Mouse (Mus musculus): ENCODE measurements at regions not wholly inside any gene's neighbourhood (a gene's known extent, or its start where the extent isn't known, plus 50 kb on each side); places are given as distances from the start of the nearest gene placed in this dataset.

DNA sequence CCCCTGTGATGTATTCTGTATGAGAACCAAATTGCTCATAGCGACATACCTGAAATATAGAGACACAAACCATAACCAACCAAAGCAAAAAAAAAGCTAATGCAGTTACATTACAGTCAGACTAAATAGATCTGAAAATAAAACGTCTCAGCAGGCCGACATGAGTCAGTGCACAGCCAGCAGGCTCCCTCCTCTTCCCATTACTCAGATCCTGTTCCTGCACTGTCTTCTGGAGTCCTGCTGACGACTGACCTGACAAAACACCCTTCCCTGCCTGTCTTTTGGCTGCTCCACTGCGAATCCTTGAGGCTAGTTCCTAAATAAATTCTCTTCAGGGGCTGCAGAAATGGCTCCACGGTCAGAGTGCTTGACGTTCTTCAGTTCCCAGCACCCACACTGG, 61.3 kb upstream of the 1600014C23Rik start:
- no peak for DNase-seq (ENCODE audit: low read depth, low spot score)

DNA sequence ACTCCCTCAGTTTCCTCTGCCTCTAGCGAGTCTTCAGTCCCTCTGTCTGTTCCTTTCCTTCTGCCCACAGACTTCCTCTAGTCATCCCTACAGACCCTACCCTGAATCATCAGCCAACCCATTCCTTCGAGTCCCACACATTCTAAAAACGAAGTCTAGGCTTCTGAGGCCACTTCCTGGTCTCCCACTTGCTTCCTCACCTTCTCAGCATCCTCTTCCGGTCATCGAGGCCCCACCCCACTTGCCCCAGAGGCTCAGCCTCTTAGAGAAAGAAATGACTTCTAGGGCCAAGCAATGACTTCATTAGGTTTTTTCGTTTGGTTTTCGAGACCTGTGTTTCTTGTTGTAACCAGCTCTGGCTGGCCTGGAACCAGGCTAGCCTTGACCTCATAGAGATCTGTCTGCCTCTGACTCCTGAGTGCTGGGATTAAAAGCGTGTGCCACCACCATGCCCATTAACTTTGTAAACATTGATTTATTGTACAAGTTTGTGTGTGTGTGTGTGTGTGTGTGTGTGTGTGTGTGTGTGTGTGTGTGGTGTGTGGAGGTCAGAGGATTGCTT, 57.4 kb upstream of the 1600014C23Rik start:
- no peak for DNase-seq (ENCODE audit: low read depth, low spot score)

DNA sequence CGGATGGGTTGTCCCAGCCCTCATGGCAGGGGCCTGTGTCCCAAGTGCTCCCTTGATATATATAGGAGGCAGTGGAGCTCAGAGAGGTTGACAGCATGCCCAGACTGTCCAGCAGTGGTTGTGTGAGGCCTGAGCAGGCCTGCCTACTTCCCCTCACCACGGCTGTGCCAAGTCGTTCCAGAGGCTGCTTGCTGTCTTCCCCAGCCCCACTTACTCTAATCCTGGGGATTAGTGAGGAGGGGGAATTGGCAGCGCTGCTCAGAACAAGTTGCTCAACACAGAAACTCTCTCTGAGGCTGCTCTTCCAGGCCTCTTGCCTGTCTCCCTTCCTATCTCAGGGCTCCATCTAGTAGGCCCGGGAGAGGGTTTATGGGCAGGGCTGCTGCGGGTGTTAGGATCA, 56.1 kb upstream of the 1600014C23Rik start:
- no peak for DNase-seq (ENCODE audit: low read depth, low spot score)

DNA sequence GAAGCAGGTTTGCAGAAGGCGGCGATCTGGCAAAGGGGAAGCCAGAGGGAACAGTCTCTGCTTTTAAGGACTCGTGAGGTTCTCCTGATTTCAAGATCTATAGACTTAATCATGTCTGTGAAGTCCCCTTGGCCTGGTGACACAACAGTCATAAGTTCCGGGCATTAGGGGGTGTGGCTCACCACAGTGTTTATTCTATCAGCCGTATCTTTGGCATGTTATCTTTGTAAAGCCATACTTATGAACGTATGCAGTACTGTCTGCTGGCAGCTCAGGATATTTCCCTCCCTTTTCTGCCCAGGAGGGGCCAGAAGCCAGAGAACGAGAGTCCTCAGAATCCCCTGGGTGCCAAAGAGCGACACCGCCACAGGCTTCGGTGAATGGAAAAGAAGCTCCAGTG, 51.3 kb upstream of the 1600014C23Rik start:
- DNase-seq (ENCODE audit: low read depth, low spot score) = no peak

DNA sequence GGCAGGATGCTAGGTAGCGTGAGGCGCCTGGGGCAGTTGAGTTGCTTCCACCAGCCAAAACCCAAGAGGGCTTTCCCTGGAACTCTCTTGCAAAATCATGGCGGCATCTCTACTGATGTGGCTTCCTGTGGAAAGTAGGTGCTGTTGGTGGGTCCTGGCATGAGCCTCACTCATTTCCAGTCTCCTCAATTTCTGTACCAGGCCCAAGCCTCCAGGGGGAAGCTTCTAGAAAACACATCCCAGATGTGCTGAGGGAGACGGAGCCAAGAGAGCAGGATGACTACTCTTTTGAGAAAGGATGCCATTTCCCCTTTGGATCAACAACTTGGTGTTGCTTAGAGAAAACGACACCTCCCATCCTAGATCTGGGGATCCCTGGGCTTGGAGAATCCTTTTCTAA, 50.9 kb upstream of the 1600014C23Rik start:
- DNase-seq (ENCODE audit: low read depth, low spot score) = no peak

Data from WW6 (cell line).